Mouse (Mus musculus) MEL (cell line): ENCODE results near the gene Oxsr1. TPM values are rescaled to one million over a fixed set of nuclear protein-coding genes. Genes with fewer than 3 reads are reported as not detected.

Experiments used
- DNase-seq: peaks from one replicate; pipeline ENCODE4 v3.0.0; 2011; ENCODE audit warnings: low read depth, low spot score
- H3K27ac ChIP-seq: 2 replicates; pipeline ENCODE4 v1.5.1; 2012; ENCODE audit warnings: low read depth, mild to moderate bottlenecking, control low read depth, low read length, moderate library complexity; ENCODE audit not compliant: control insufficient read depth
- H3K27me3 ChIP-seq, 2 experiments: fragments of 150-350 bp in 1 of 2; sonication (generic) in 1 of 2; 2 replicates each; pipeline ENCODE4 v1.6.1; 2012; ENCODE audit warnings: low read length in 2 of 2, mild to moderate bottlenecking in 2 of 2, improper control_type of control experiment in 1 of 2, moderate library complexity in 1 of 2; ENCODE audit not compliant: insufficient read depth in 2 of 2, control insufficient read depth in 1 of 2
- H3K36me3 ChIP-seq, 2 experiments: 2 replicates each; pipeline ENCODE4 v1.6.1; 2012 to 2014; ENCODE audit warnings: low read length in 2 of 2, improper control_type of control experiment in 1 of 2, inconsistent platforms in 1 of 2, mild to moderate bottlenecking in 1 of 2; ENCODE audit not compliant: insufficient read depth in 2 of 2, control insufficient read depth in 1 of 2
- H3K4me1 ChIP-seq, 2 experiments: fragments of 150-350 bp in 1 of 2; sonication (generic) in 1 of 2; 2 replicates each; pipeline ENCODE4 v1.6.1; 2012; ENCODE audit warnings: low read length in 2 of 2, improper control_type of control experiment in 1 of 2, mild to moderate bottlenecking in 1 of 2; ENCODE audit not compliant: insufficient read depth in 2 of 2, control insufficient read depth in 1 of 2
- H3K4me3 ChIP-seq, 2 experiments: fragments of 150-350 bp in 1 of 2; sonication (generic) in 1 of 2; 2 replicates each; pipeline ENCODE4 v1.5.1; 2012; ENCODE audit warnings: low read depth in 2 of 2, low read length in 2 of 2, mild to moderate bottlenecking in 2 of 2, moderate library complexity in 2 of 2, control low read depth in 1 of 2, improper control_type of control experiment in 1 of 2; ENCODE audit not compliant: control insufficient read depth in 1 of 2, insufficient read depth in 1 of 2
- H3K79me2 ChIP-seq: 2 replicates; pipeline ENCODE4 v1.6.1; 2012; ENCODE audit warnings: mild to moderate bottlenecking, low read length, moderate library complexity; ENCODE audit not compliant: control insufficient read depth, poor library complexity, insufficient read depth
- H3K9ac ChIP-seq: 2 replicates; pipeline ENCODE4 v1.6.1; 2012; ENCODE audit warnings: low read depth, mild to moderate bottlenecking, control low read depth, low read length, moderate library complexity; ENCODE audit not compliant: control insufficient read depth, poor library complexity, severe bottlenecking
- H3K9me3 ChIP-seq: fragments of 150-350 bp; sonication (generic); replicated peaks from 2 replicates; pipeline ENCODE4 v1.6.1; 2012; ENCODE audit warnings: mild to moderate bottlenecking, low read length, improper control_type of control experiment, moderate library complexity; ENCODE audit not compliant: insufficient read depth
- CHD1 ChIP-seq: IDR thresholded peaks from 2 replicates; pipeline ENCODE4 v1.6.1; 2012; ENCODE audit warnings: low read depth, mild to moderate bottlenecking, inconsistent platforms, low read length, improper control_type of control experiment
- CHD2 ChIP-seq: IDR thresholded peaks from 2 replicates; pipeline ENCODE4 v1.6.1; 2011; ENCODE audit warnings: low read length, improper control_type of control experiment
- CTCF ChIP-seq, 3 experiments: IDR thresholded peaks in 2 of 3; conservative IDR thresholded peaks in 1 of 3; 2 replicates each; pipeline ENCODE4 v1.5.1; 2011 to 2012; ENCODE audit warnings: low read length in 3 of 3, low read depth in 2 of 3, mild to moderate bottlenecking in 2 of 3, improper control_type of control experiment in 1 of 3, inconsistent platforms in 1 of 3, mixed read lengths in 1 of 3, moderate library complexity in 1 of 3; ENCODE audit not compliant: control insufficient read depth in 1 of 3, insufficient read depth in 1 of 3, poor library complexity in 1 of 3, severe bottlenecking in 1 of 3
- E2F4 ChIP-seq: IDR thresholded peaks from 2 replicates; pipeline ENCODE4 v1.6.1; 2011; ENCODE audit warnings: low read depth, low read length, improper control_type of control experiment, borderline replicate concordance
- EP300 ChIP-seq, 2 experiments: IDR thresholded peaks; 2 replicates each; pipeline ENCODE4 v1.6.1; 2011; ENCODE audit warnings: improper control_type of control experiment in 2 of 2, low read length in 2 of 2, low read depth in 1 of 2, mild to moderate bottlenecking in 1 of 2
- ETS1 ChIP-seq: IDR thresholded peaks from 2 replicates; pipeline ENCODE4 v1.6.1; 2012; ENCODE audit warnings: low read depth, mild to moderate bottlenecking, inconsistent platforms, low read length, improper control_type of control experiment, moderate library complexity
- GATA1 ChIP-seq: IDR thresholded peaks from 2 replicates; pipeline ENCODE4 v1.6.1; 2011; ENCODE audit warnings: low read depth, low read length, improper control_type of control experiment
- HCFC1 ChIP-seq: IDR thresholded peaks from 2 replicates; pipeline ENCODE4 v1.6.1; 2012; ENCODE audit warnings: low read depth, mild to moderate bottlenecking, inconsistent platforms, low read length, improper control_type of control experiment, moderate library complexity
- JUND ChIP-seq: IDR thresholded peaks from 2 replicates; pipeline ENCODE4 v1.6.1; 2011; ENCODE audit warnings: low read depth, mild to moderate bottlenecking, improper control_type of control experiment, low read length
- KAT2A ChIP-seq: conservative IDR thresholded peaks from 2 replicates; pipeline ENCODE4 v1.6.1; 2012; ENCODE audit warnings: low read depth, low read length, improper control_type of control experiment, inconsistent platforms
- MAFK ChIP-seq: IDR thresholded peaks from 2 replicates; pipeline ENCODE4 v1.6.1; 2011; ENCODE audit warnings: low read depth, mild to moderate bottlenecking, low read length, improper control_type of control experiment, borderline replicate concordance
- MAZ ChIP-seq: IDR thresholded peaks from 2 replicates; pipeline ENCODE4 v1.6.1; 2012; ENCODE audit warnings: low read depth, mild to moderate bottlenecking, inconsistent platforms, low read length, improper control_type of control experiment
- MEF2A ChIP-seq: IDR thresholded peaks from 2 replicates; pipeline ENCODE4 v1.6.1; 2014; ENCODE audit warnings: low read depth, mild to moderate bottlenecking, inconsistent platforms, low read length, improper control_type of control experiment; ENCODE audit not compliant: poor library complexity, insufficient replicate concordance, severe bottlenecking; ENCODE audit errors: extremely low read depth
- MXI1 ChIP-seq: IDR thresholded peaks from 2 replicates; pipeline ENCODE4 v1.6.1; 2011; ENCODE audit warnings: mild to moderate bottlenecking, low read depth, low read length, improper control_type of control experiment
- MYB ChIP-seq: IDR thresholded peaks from 2 replicates; pipeline ENCODE4 v1.6.1; 2011; ENCODE audit warnings: mild to moderate bottlenecking, low read depth, low read length, improper control_type of control experiment
- MYC ChIP-seq: IDR thresholded peaks from 2 replicates; pipeline ENCODE4 v1.6.1; 2011; ENCODE audit warnings: low read depth, mild to moderate bottlenecking, low read length, improper control_type of control experiment, moderate library complexity
- NELFE ChIP-seq: IDR thresholded peaks from 2 replicates; pipeline ENCODE4 v1.6.1; 2011; ENCODE audit warnings: low read depth, low read length, improper control_type of control experiment
- POLR2A ChIP-seq, 2 experiments: IDR thresholded peaks; 2 replicates each; pipeline ENCODE4 v1.6.1; 2011 to 2012; ENCODE audit warnings: low read length in 2 of 2, mild to moderate bottlenecking in 2 of 2, control low read depth in 1 of 2, improper control_type of control experiment in 1 of 2, low read depth in 1 of 2, moderate library complexity in 1 of 2; ENCODE audit not compliant: control insufficient read depth in 1 of 2, insufficient read depth in 1 of 2, poor library complexity in 1 of 2
- POLR2AphosphoS2 ChIP-seq: IDR thresholded peaks from 2 replicates; pipeline ENCODE4 v1.6.1; 2011; ENCODE audit warnings: low read length, improper control_type of control experiment
- POLR2AphosphoS5 ChIP-seq: IDR thresholded peaks from 2 replicates; pipeline ENCODE4 v1.6.1; 2012; ENCODE audit warnings: low read depth, borderline replicate concordance, mild to moderate bottlenecking, inconsistent platforms, low read length, moderate library complexity, mixed read lengths
- RAD21 ChIP-seq: IDR thresholded peaks from 2 replicates; pipeline ENCODE4 v1.6.1; 2011; ENCODE audit warnings: mild to moderate bottlenecking, low read depth, low read length, improper control_type of control experiment
- RCOR1 ChIP-seq: IDR thresholded peaks from 2 replicates; pipeline ENCODE4 v1.6.1; 2012; ENCODE audit warnings: low read depth, mild to moderate bottlenecking, inconsistent platforms, low read length, improper control_type of control experiment
- SIN3A ChIP-seq: IDR thresholded peaks from 2 replicates; pipeline ENCODE4 v1.6.1; 2012; ENCODE audit warnings: low read length, improper control_type of control experiment, inconsistent platforms
- SMC3 ChIP-seq: IDR thresholded peaks from 2 replicates; pipeline ENCODE4 v1.6.1; 2011; ENCODE audit warnings: low read depth, low read length, improper control_type of control experiment
- TBP ChIP-seq: IDR thresholded peaks from 2 replicates; pipeline ENCODE4 v1.8.0; 2011; ENCODE audit warnings: low read depth, low read length, improper control_type of control experiment
- TCF12 ChIP-seq: IDR thresholded peaks from 2 replicates; pipeline ENCODE4 v1.6.1; 2014; ENCODE audit warnings: low read depth, mild to moderate bottlenecking, inconsistent platforms, low read length, improper control_type of control experiment, moderate library complexity
- UBTF ChIP-seq: IDR thresholded peaks from 2 replicates; pipeline ENCODE4 v1.6.1; 2012; ENCODE audit warnings: low read depth, mild to moderate bottlenecking, inconsistent platforms, low read length, improper control_type of control experiment, moderate library complexity, borderline replicate concordance; ENCODE audit not compliant: insufficient read depth
- USF2 ChIP-seq, 2 experiments: IDR thresholded peaks; 2 replicates each; pipeline ENCODE4 v1.6.1; 2011 to 2012; ENCODE audit warnings: improper control_type of control experiment in 2 of 2, low read length in 2 of 2, borderline replicate concordance in 1 of 2, inconsistent platforms in 1 of 2, low read depth in 1 of 2, mild to moderate bottlenecking in 1 of 2; ENCODE audit not compliant: insufficient read depth in 1 of 2
- ZMIZ1 ChIP-seq: IDR thresholded peaks from 2 replicates; pipeline ENCODE4 v1.6.1; 2012; ENCODE audit warnings: low read depth, mild to moderate bottlenecking, inconsistent platforms, low read length, improper control_type of control experiment, moderate library complexity
- polyA plus RNA-seq, 2 experiments: library from polyadenylated mRNA; stranded (reverse) in 1 of 2; unstranded in 1 of 2; fragments of >175 nt in 1 of 2; fragments of >200 nt in 1 of 2; gene quantifications; 2 replicates each; pipeline versions ENCODE4 v1.2.1 to v1.2.4; 2012; ENCODE audit warnings: low replicate concordance in 2 of 2, low read depth in 1 of 2; ENCODE audit not compliant: insufficient read length in 2 of 2, insufficient read depth in 1 of 2, missing spikeins in 1 of 2
- total RNA-seq: library from RNA; depleted of rRNA; stranded (reverse); fragments of 300-350 nt; gene quantifications from 2 replicates; pipeline ENCODE4 v1.2.3, GENCODE M21; 2012

The Oxsr1 gene
- total and polyA plus RNA-seq, 3 experiments = 25.6 to 304 (median 37.6) TPM

DNA sequence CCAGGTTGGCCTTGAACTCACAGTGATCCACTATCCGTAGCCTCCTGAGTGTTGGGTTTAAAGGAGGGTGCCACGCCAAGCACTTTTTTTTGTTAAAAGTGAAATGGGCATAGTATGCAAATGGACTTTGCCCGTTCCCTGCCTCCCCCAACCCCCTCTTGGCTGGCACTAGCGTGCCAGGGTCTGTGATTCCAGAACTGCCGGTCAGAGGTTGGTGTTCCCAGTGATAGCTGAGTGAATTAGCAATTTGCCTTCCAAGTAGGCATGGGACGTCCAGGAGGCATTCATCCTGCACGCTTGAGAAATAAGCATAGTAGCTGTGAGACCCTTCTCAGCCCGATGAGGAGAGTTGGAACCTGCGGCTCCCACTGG is 35.8 kb upstream of the Oxsr1 start:
- no peak for DNase-seq
- peaks cover 5% of the 10 kb centered on the region; the same call in 1 of the 2 replicates for H3K79me2 ChIP-seq
- no peak for TF ChIP-seq GATA1
- no peak for TF ChIP-seq MXI1
- no peak for TF ChIP-seq TBP
- TF ChIP-seq MYB = no peak
- TF ChIP-seq POLR2A (IDR thresholded peaks at IDR 0.05; ENCODE audit: control insufficient read depth in 1 of 2, insufficient read depth in 1 of 2, low read depth in 1 of 2, low read length in 2 of 2, poor library complexity in 1 of 2) = no peak
- no peak for TF ChIP-seq RAD21
- TF ChIP-seq POLR2AphosphoS2 = no peak
- TF ChIP-seq SIN3A = no peak
- TF ChIP-seq CHD1 = no peak
- no peak for TF ChIP-seq E2F4
- TF ChIP-seq NELFE = no peak
- TF ChIP-seq MAFK = no peak
- no peak for TF ChIP-seq ZMIZ1
- no peak for TF ChIP-seq SMC3
- no peak for TF ChIP-seq JUND
- no peak for TF ChIP-seq UBTF
- TF ChIP-seq, all 39 proteins: peak for 0
- H3K27me3 ChIP-seq = no peaks in the 10 kb centered on the region
- peak overlapping the region; percentile 87 for H3K9ac ChIP-seq
- H3K4me1 ChIP-seq = peaks cover 0 to 10% of the 10 kb centered on the region in 2 experiments; a peak in 1 of 4 replicates
- no peaks in the 10 kb centered on the region for H3K36me3 ChIP-seq
- H3K27ac ChIP-seq = no peak overlapping the region
- peak overlapping the region; percentile 66 to 93 for H3K4me3 ChIP-seq
- no peaks in the 10 kb centered on the region for H3K9me3 ChIP-seq

DNA sequence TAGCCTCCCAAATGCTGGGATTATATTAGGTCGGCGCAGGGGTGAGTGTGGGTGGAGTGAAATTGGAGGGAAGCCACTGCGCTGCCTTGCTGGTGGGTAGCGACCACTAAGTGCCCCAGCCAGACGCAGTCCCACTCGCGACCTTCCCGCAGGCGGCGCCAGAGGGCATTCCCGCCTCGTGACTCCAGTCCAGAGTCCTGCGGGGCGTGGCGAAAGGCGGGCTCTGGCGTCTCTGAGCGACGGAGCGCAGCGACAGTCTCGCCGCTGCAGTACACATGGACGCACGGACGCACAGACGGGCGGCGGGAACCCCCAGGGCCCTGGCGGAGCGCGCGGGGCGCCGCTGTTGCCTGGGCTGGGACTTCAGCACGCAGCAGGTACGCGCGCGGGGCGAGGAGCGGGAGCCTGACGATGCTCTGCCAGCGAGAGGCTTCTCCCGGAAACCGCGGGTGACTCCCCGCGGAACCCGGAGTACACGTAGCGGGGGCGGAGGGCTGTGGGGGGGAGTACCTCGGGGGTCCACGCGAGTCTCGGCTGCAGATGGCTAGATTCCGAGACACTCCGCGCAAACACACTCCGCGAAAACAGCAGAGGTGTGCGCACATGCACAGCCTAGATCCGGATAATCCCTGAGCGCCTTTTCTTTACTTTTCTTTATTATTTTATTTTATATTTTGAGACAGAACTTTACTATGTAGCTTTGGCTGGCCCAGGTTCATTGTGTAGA is 35.3 kb upstream of the Oxsr1 start, which contains the start of gene Xylb:
TSS of gene Xylb (plus strand) at position 51 of the 727 bp plus-strand sequence.
- Histone ChIP-seq H3K4me3 (peak within 1 kb of the TSS; percentile 66 to 93), H3K4me1 (peaks cover 0 to 10% of the 10 kb centered on the region in 2 experiments; a peak in 1 of 4 replicates), H3K79me2 (peaks cover 5% of the 10 kb centered on the region; the same call in 1 of the 2 replicates), H3K27ac (no peak within 1 kb of the TSS), H3K27me3 (no peaks in the 10 kb centered on the region), H3K9ac (peak within 1 kb of the TSS; percentile 87), H3K36me3 (no peaks in the 10 kb centered on the region), H3K9me3 (no peaks in the 10 kb centered on the region)
- DNase-seq = peak; percentile 93
- TF ChIP-seq POLR2AphosphoS2 = no peak
- TF ChIP-seq POLR2AphosphoS5 = no peak
- TF ChIP-seq RCOR1 = no peak
- no peak for TF ChIP-seq MEF2A
- no peak for TF ChIP-seq E2F4
- peak; percentile 77 for TF ChIP-seq MYC
- no peak for TF ChIP-seq USF2 (IDR thresholded peaks at IDR 0.05; ENCODE audit: borderline replicate concordance in 1 of 2, insufficient read depth in 1 of 2, low read depth in 1 of 2, low read length in 2 of 2)
- no peak for TF ChIP-seq EP300 (IDR thresholded peaks at IDR 0.05; ENCODE audit: low read depth in 1 of 2, low read length in 2 of 2)
- TF ChIP-seq RAD21 = peak; percentile 34
- no peak for TF ChIP-seq KAT2A
- no peak for TF ChIP-seq GATA1
- no peak for TF ChIP-seq ETS1
- peak; percentile 60 to 81 for TF ChIP-seq POLR2A (IDR thresholded peaks at IDR 0.05; ENCODE audit: control insufficient read depth in 1 of 2, insufficient read depth in 1 of 2, low read depth in 1 of 2, low read length in 2 of 2, poor library complexity in 1 of 2)
- peak; percentile 35; the same call in 1 of the 2 replicates for TF ChIP-seq HCFC1
- no peak for TF ChIP-seq TBP
- 0 out of 2 replicates have a peak, but pooled peaks have one; percentile 34 for TF ChIP-seq TCF12
- no peak for TF ChIP-seq ZMIZ1
- peak; percentile 52; the same call in 1 of the 2 replicates for TF ChIP-seq MAZ
- peak; percentile 66 for TF ChIP-seq SMC3
- TF ChIP-seq CTCF (IDR thresholded peaks at IDR 0.05 in 2 of 3, conservative IDR thresholded peaks at IDR 0.05 in 1 of 3; ENCODE audit: control insufficient read depth in 1 of 3, insufficient read depth in 1 of 3, low read depth in 2 of 3, low read length in 3 of 3, poor library complexity in 1 of 3, severe bottlenecking in 1 of 3) = peak; percentile 52 to 81 (median 76); a peak in 5 of 6 replicates
- no peak for TF ChIP-seq CHD2
- no peak for TF ChIP-seq MAFK
